Mouse (Mus musculus) brain, embryonic 14.5 days (tissue): ENCODE data around the gene Olfr1123.

Source experiments
- CTCF ChIP-seq: fragments of 200-500 bp; IDR thresholded peaks from 2 replicates; pipeline ENCODE4 v1.5.1; 2012; ENCODE audit warnings: inconsistent platforms, mild to moderate bottlenecking, moderate library complexity, borderline replicate concordance; ENCODE audit not compliant: insufficient read depth, insufficient read length; ENCODE audit errors: extremely low read depth
- POLR2A ChIP-seq: fragments of 200-500 bp; IDR thresholded peaks from 2 replicates; pipeline ENCODE4 v1.6.1; 2012; ENCODE audit warnings: mild to moderate bottlenecking, inconsistent platforms, borderline replicate concordance; ENCODE audit not compliant: poor library complexity, insufficient read depth, insufficient read length, severe bottlenecking; ENCODE audit errors: extremely low read depth

- no peak for TF ChIP-seq CTCF
- TF ChIP-seq POLR2A, result no peak
Measured at GRCm38 (mm10) chr2:87371726-87372125, 44.7 kb upstream of the Olfr1123 start.
